Comparison of ENCODE assay signal across 8 mouse cellular contexts in the genomic region with DNA sequence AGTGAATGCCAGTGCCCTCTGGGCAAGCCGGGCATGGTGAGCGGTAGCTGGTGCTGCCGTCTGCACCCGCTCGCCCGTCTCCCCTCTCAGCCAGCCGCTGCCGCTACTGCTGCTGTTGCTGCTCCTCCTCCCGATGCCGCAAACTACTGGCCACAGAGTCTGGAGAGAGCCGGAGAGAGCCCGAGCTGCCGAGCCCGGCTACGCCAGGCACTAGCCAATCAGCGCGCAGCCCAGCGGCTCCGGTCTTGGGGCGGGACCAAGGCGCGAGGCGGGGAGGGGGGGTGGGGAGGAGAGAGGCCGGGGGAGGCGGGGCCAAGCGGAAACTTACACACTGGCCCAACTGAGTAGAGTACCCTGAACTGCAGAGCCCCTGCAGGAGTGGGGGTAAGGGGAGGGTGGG. TPM values are rescaled to one million over a fixed set of nuclear protein-coding genes. Genes with fewer than 3 reads are reported as not detected.
DNase-seq lines count a peak whose midpoint lies in the region; ATAC-seq and TF ChIP-seq lines count a peak whose summit lies in the region.

A gene (minus strand): TSS at position 148 of the 400 bp plus-strand sequence.

- H3K4me3 ChIP-seq in embryonic fibroblast, embryonic 13.5 days (ENCODE audit: insufficient read depth, low read length) = peak within 1 kb of the TSS; percentile 80
- peak within 1 kb of the TSS; percentile 49 for H3K4me3 ChIP-seq in heart, embryonic 11.5 days (ENCODE audit: low read depth, low read length)
- H3K4me3 ChIP-seq in kidney, embryonic 14.5 days (ENCODE audit: low read length) = peak within 1 kb of the TSS; percentile 50
- H3K4me3 ChIP-seq in liver, embryonic 11.5 days (ENCODE audit: low read depth, low read length) = peak within 1 kb of the TSS; percentile 46

- H3K27ac ChIP-seq in embryonic fibroblast, embryonic 13.5 days (ENCODE audit: insufficient read depth, low read length) = peak within 1 kb of the TSS; percentile 95
- no peak within 1 kb of the TSS for H3K27ac ChIP-seq in heart, embryonic 11.5 days (ENCODE audit: low read depth, low read length)
- H3K27ac ChIP-seq in kidney, embryonic 14.5 days (ENCODE audit: low read depth, low read length) = no peak within 1 kb of the TSS
- no peak within 1 kb of the TSS for H3K27ac ChIP-seq in liver, embryonic 11.5 days (ENCODE audit: low read depth, low read length)

- TF ChIP-seq POLR2A in embryonic fibroblast, embryonic 13.5 days (IDR thresholded peaks at IDR 0.05; ENCODE audit: low read depth, low read length) = peak; percentile 95

- WGBS in heart, embryonic 11.5 days (ENCODE audit: insufficient replicate concordance) = 10% methylated on average over 20 of the region's 26 CpGs
- 34% methylated on average over 25 of the region's 26 CpGs for WGBS in kidney, embryonic 14.5 days
- 16% methylated on average over 16 of the region's 26 CpGs for WGBS in liver, embryonic 11.5 days

- H3K4me2 ChIP-seq in heart, embryonic 11.5 days = peak within 1 kb of the TSS; percentile 76
- peak within 1 kb of the TSS; percentile 70 for H3K4me2 ChIP-seq in kidney, embryonic 14.5 days (replicated peaks; ENCODE audit: low read depth, low read length)
- peak within 1 kb of the TSS; percentile 73 for H3K4me2 ChIP-seq in liver, embryonic 11.5 days

- peak; percentile 85 for ATAC-seq in heart, embryonic 11.5 days (replicated peaks; ENCODE audit: insufficient number of reproducible peaks, low FRiP score, low TSS enrichment)
- ATAC-seq in kidney, embryonic 14.5 days (ENCODE audit: low FRiP score, low TSS enrichment) = peak; percentile 93
- ATAC-seq in liver, embryonic 11.5 days (replicated peaks; ENCODE audit: low FRiP score) = peak; percentile 83

- H3K36me3 ChIP-seq in heart, embryonic 11.5 days (ENCODE audit: control insufficient read depth, insufficient read depth, low read length) = no peaks in the 10 kb centered on the region
- H3K36me3 ChIP-seq in kidney, embryonic 14.5 days (ENCODE audit: control insufficient read depth, insufficient read depth, low read length) = no peaks in the 10 kb centered on the region
- H3K36me3 ChIP-seq in liver, embryonic 11.5 days (ENCODE audit: control insufficient read depth, insufficient read depth, low read length) = no peaks in the 10 kb centered on the region

- H3K27me3 ChIP-seq in heart, embryonic 11.5 days (ENCODE audit: control insufficient read depth, insufficient read depth, low read length) = peaks cover 37% of the 10 kb centered on the region
- peaks cover 3% of the 10 kb centered on the region; the same call in 1 of the 2 replicates for H3K27me3 ChIP-seq in kidney, embryonic 14.5 days (ENCODE audit: control insufficient read depth, insufficient read depth, low read length)
- peaks cover 69% of the 10 kb centered on the region for H3K27me3 ChIP-seq in liver, embryonic 11.5 days (replicated peaks; ENCODE audit: control insufficient read depth, insufficient read depth, low read length)

- H3K9me3 ChIP-seq in heart, embryonic 11.5 days (replicated peaks; ENCODE audit: control insufficient read depth, low read length) = no peaks in the 10 kb centered on the region
- H3K9me3 ChIP-seq in kidney, embryonic 14.5 days (ENCODE audit: control insufficient read depth, low read length) = no peaks in the 10 kb centered on the region
- H3K9me3 ChIP-seq in liver, embryonic 11.5 days (ENCODE audit: control insufficient read depth, low read length) = no peaks in the 10 kb centered on the region

- no peak within 1 kb of the TSS for H3K9ac ChIP-seq in heart, embryonic 11.5 days (ENCODE audit: low read depth, low read length)
- H3K9ac ChIP-seq in kidney, embryonic 14.5 days (ENCODE audit: low read depth, low read length) = peak within 1 kb of the TSS; percentile 48
- H3K9ac ChIP-seq in liver, embryonic 11.5 days (ENCODE audit: low read depth, low read length) = no peak within 1 kb of the TSS

- peak; percentile 13 to 24 for DNase-seq in B cell, adult 2 months
- peak; percentile 83 for DNase-seq in adrenal gland, postnatal 25 days
- DNase-seq in liver, embryonic 11.5 days (ENCODE audit: low spot score) = peak; percentile 56
- DNase-seq in naive thymus-derived CD4-positive, alpha-beta T cell, adult 2 months (ENCODE audit: low read depth) = peak; percentile 19
- DNase-seq in thymus, postnatal 4 days = peak; percentile 34

- TF ChIP-seq CTCF in embryonic fibroblast, embryonic 13.5 days (IDR thresholded peaks at IDR 0.05; ENCODE audit: borderline replicate concordance, insufficient read depth, low read length) = no peak

- no peaks in the 10 kb centered on the region; the same call in 1 of the 2 replicates for H3K4me1 ChIP-seq in embryonic fibroblast, embryonic 13.5 days (ENCODE audit: control insufficient read depth, insufficient read depth, low read length)
- no peaks in the 10 kb centered on the region for H3K4me1 ChIP-seq in heart, embryonic 11.5 days (ENCODE audit: control insufficient read depth, insufficient read depth, low read length)
- H3K4me1 ChIP-seq in kidney, embryonic 14.5 days (ENCODE audit: control insufficient read depth, insufficient read depth, low read length) = no peaks in the 10 kb centered on the region
- H3K4me1 ChIP-seq in liver, embryonic 11.5 days (replicated peaks; ENCODE audit: control insufficient read depth, insufficient read depth, low read length) = no peaks in the 10 kb centered on the region

RNA-seq across cellular contexts. Expression of the gene that starts here (rescaled TPM):
- total RNA-seq in adrenal gland, postnatal 25 days (2021) = 4.2 and 6.2 TPM in 2 replicates
- 83.9 and 84.5 TPM in 2 replicates for polyA plus RNA-seq in embryonic fibroblast, embryonic 13.5 days (2011; ENCODE audit: insufficient read length, low read depth, missing spikeins)
- polyA plus RNA-seq in heart, embryonic 11.5 days (2014; fragmentation: Nextera tagmentation; extraction: Ambion mirVana) = 0.21 and 0.39 TPM in 2 replicates
- polyA plus RNA-seq in kidney, embryonic 14.5 days (2014; fragmentation: Nextera tagmentation; extraction: Ambion mirVana) = 6.3 and 8.6 TPM in 2 replicates
- 0.27 and 0.51 TPM in 2 replicates for polyA plus RNA-seq in liver, embryonic 11.5 days (2014; fragmentation: Nextera tagmentation; extraction: Ambion mirVana)

Comparison
In these comparisons a context has a peak if more than half of its experiments do, and no peak if none do; other contexts are left out.
1. Peak in ATAC-seq, H3K4me3 ChIP-seq and H3K4me2 ChIP-seq in heart, embryonic 11.5 days; RNA of the gene not detected or under 1 TPM.
2. Peak in DNase-seq, ATAC-seq, H3K4me3 ChIP-seq and H3K4me2 ChIP-seq in liver, embryonic 11.5 days; RNA of the gene not detected or under 1 TPM.
3. DNase-seq: peak in every context shown above with its lines; median percentile 83 in adrenal gland, postnatal 25 days; 56 in liver, embryonic 11.5 days; 34 in thymus, postnatal 4 days; 19 in naive thymus-derived CD4-positive, alpha-beta T cell, adult 2 months; 18 in B cell, adult 2 months.